Mouse (Mus musculus): ENCODE results near the gene Gm14393.
"Not testable (repeated sequence)": the region's sequence is repeated elsewhere in the genome, so short reads cannot be mapped to it uniquely, and the experiment has no call there.

The Gm14393 gene

GRCm38 (mm10) chr2:175067681-175068261, at the start of gene Gm14393:
Gm14393 (minus strand) TSS chr2:175067781.
- DNase-seq (ENCODE audit: low spot score in 2 of 2), result not testable (repeated sequence)

DNA sequence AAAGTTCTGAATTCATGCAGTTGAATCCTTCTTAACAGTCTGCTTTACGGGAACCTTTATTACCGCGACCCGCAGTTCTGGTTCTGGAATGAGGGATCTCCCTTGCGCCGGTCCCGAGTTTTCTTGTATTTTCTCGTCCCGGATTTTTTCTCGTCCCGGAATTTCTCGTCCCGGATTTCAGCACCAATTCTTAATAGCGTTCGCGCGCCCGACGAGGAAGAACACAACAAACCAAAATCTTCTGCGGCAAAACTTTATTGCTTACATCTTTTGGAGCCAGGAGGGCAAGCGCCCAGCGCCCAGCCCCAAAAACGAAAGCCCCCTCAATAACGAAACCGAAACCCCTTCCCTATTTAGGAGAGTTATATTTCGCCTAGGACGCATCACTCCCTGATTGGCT, 23.3 kb downstream of the Gm14393 start:
- not testable (repeated sequence) for DNase-seq (ENCODE audit: low spot score in 2 of 2)

Measured in heart, adult 9 months (tissue).